Mouse (Mus musculus): ENCODE data around the gene Lrrc18.

GRCm38 (mm10) chr14:32999511-32999910 lies 8.3 kb downstream of the Lrrc18 start:
- TF ChIP-seq CTCF (IDR thresholded peaks at IDR 0.05; ENCODE audit: low read depth) (no peak), EP300 (IDR thresholded peaks at IDR 0.05; ENCODE audit: low read depth) (no peak)

Measured in heart, postnatal 0 days (tissue).